Mouse (Mus musculus): ENCODE data around the gene Cdca4. TPM values are rescaled to one million over a fixed set of nuclear protein-coding genes. Genes with fewer than 3 reads are reported as not detected.

Gene Cdca4
- polyA plus RNA-seq, 1 experiment from 2014 or later: 31.3 TPM

- H3K9me3 ChIP-seq (ENCODE audit: control insufficient read depth, low read length): no peaks in the 10 kb centered on the region
- no peak for ATAC-seq
- no peak overlapping the region for H3K4me2 ChIP-seq (ENCODE audit: low read length)
- H3K27me3 ChIP-seq (replicated peaks; ENCODE audit: control insufficient read depth, insufficient read depth, low read length): no peaks in the 10 kb centered on the region
- 93% methylated on average over 10 of the region's 10 CpGs for WGBS
- no peak overlapping the region for H3K9ac ChIP-seq (ENCODE audit: low read depth, low read length)
- no peaks in the 10 kb centered on the region for H3K36me3 ChIP-seq (ENCODE audit: control insufficient read depth, insufficient read depth, low read length)
- no peak overlapping the region for H3K4me3 ChIP-seq (ENCODE audit: low read length)
- H3K27ac ChIP-seq (ENCODE audit: low read depth, low read length): no peak overlapping the region
- H3K4me1 ChIP-seq (ENCODE audit: control insufficient read depth, insufficient read depth, low read depth, low read length): no peaks in the 10 kb centered on the region
These were observed 54.7 kb downstream of the Cdca4 start for GRCm38 (mm10) chr12:112774481-112774880.

- 82% methylated on average over 6 of the region's 6 CpGs for WGBS
- H3K27ac ChIP-seq (ENCODE audit: low read depth, low read length): no peak overlapping the region
- ATAC-seq: no peak
- no peaks in the 10 kb centered on the region for H3K27me3 ChIP-seq (replicated peaks; ENCODE audit: control insufficient read depth, insufficient read depth, low read length)
- no peaks in the 10 kb centered on the region for H3K9me3 ChIP-seq (ENCODE audit: control insufficient read depth, low read length)
- H3K36me3 ChIP-seq (ENCODE audit: control insufficient read depth, insufficient read depth, low read length): no peaks in the 10 kb centered on the region
- no peak overlapping the region for H3K9ac ChIP-seq (ENCODE audit: low read depth, low read length)
- no peak overlapping the region for H3K4me2 ChIP-seq (ENCODE audit: low read length)
- H3K4me3 ChIP-seq (ENCODE audit: low read length): no peak overlapping the region
- H3K4me1 ChIP-seq (ENCODE audit: control insufficient read depth, insufficient read depth, low read depth, low read length): no peaks in the 10 kb centered on the region
These were observed 55.2 kb downstream of the Cdca4 start for GRCm38 (mm10) chr12:112774026-112774425.

- no peak overlapping the region for H3K4me3 ChIP-seq (ENCODE audit: low read length)
- WGBS: 47% methylated on average over 9 of the region's 9 CpGs
These were observed 55.9 kb downstream of the Cdca4 start for GRCm38 (mm10) chr12:112773366-112773765.

GRCm38 (mm10) chr12:112772306-112772705 is 56.9 kb downstream of the Cdca4 start:
- no peak overlapping the region for H3K27ac ChIP-seq (ENCODE audit: low read depth, low read length)
- WGBS: 91% methylated on average over 14 of the region's 14 CpGs
- no peaks in the 10 kb centered on the region for H3K4me1 ChIP-seq (ENCODE audit: control insufficient read depth, insufficient read depth, low read depth, low read length)
- no peak overlapping the region for H3K9ac ChIP-seq (ENCODE audit: low read depth, low read length)
- no peaks in the 10 kb centered on the region for H3K27me3 ChIP-seq (replicated peaks; ENCODE audit: control insufficient read depth, insufficient read depth, low read length)
- H3K9me3 ChIP-seq (ENCODE audit: control insufficient read depth, low read length): no peaks in the 10 kb centered on the region
- ATAC-seq: no peak
- no peaks in the 10 kb centered on the region for H3K36me3 ChIP-seq (ENCODE audit: control insufficient read depth, insufficient read depth, low read length)
- no peak overlapping the region for H3K4me3 ChIP-seq (ENCODE audit: low read length)
- no peak overlapping the region for H3K4me2 ChIP-seq (ENCODE audit: low read length)

More at GRCm38 (mm10) chr12:112773366-112773765, 55.9 kb downstream of the Cdca4 start:
- no peak overlapping the region for H3K27ac ChIP-seq (ENCODE audit: low read depth, low read length)
- H3K4me1 ChIP-seq (ENCODE audit: control insufficient read depth, insufficient read depth, low read depth, low read length): no peaks in the 10 kb centered on the region
- H3K36me3 ChIP-seq (ENCODE audit: control insufficient read depth, insufficient read depth, low read length): no peaks in the 10 kb centered on the region
- H3K9ac ChIP-seq (ENCODE audit: low read depth, low read length): no peak overlapping the region
- no peak for ATAC-seq
- H3K27me3 ChIP-seq (replicated peaks; ENCODE audit: control insufficient read depth, insufficient read depth, low read length): no peaks in the 10 kb centered on the region
- H3K4me2 ChIP-seq (ENCODE audit: low read length): no peak overlapping the region
- H3K9me3 ChIP-seq (ENCODE audit: control insufficient read depth, low read length): no peaks in the 10 kb centered on the region

- ATAC-seq: no peak
- Histone ChIP-seq H3K9ac (ENCODE audit: low read depth, low read length) (no peak overlapping the region), H3K36me3 (ENCODE audit: control insufficient read depth, insufficient read depth, low read length) (no peaks in the 10 kb centered on the region), H3K27me3 (replicated peaks; ENCODE audit: control insufficient read depth, insufficient read depth, low read length) (no peaks in the 10 kb centered on the region), H3K4me3 (ENCODE audit: low read length) (no peak overlapping the region), H3K4me1 (ENCODE audit: control insufficient read depth, insufficient read depth, low read depth, low read length) (no peaks in the 10 kb centered on the region), H3K4me2 (ENCODE audit: low read length) (no peak overlapping the region), H3K9me3 (ENCODE audit: control insufficient read depth, low read length) (no peaks in the 10 kb centered on the region), H3K27ac (ENCODE audit: low read depth, low read length) (no peak overlapping the region)
- WGBS: 70% methylated on average over 4 of the region's 4 CpGs
These were observed 58.8 kb downstream of the Cdca4 start for GRCm38 (mm10) chr12:112770396-112770795.

Other genes starting within 250 kb of the Cdca4 start
- gene Inf2, start 240.6 kb downstream of the Cdca4 start, polyA plus RNA-seq (2015; fragmentation: Nextera tagmentation; extraction: Ambion mirVana): 1.0 and 1.1 TPM in 2 replicates
- gene Adssl1, start 209.4 kb downstream of the Cdca4 start, polyA plus RNA-seq (2015; fragmentation: Nextera tagmentation; extraction: Ambion mirVana): 7.7 and 7.9 TPM in 2 replicates
- 48.1 and 57.5 TPM in 2 replicates for gene Siva1, start 184.7 kb downstream of the Cdca4 start, polyA plus RNA-seq (2015; fragmentation: Nextera tagmentation; extraction: Ambion mirVana)
- gene Akt1, start 154.5 kb downstream of the Cdca4 start, polyA plus RNA-seq (2015; fragmentation: Nextera tagmentation; extraction: Ambion mirVana): 55.6 and 62.3 TPM in 2 replicates
- 2.4 and 4.0 TPM in 2 replicates for gene Zbtb42, start 150.6 kb downstream of the Cdca4 start, polyA plus RNA-seq (2015; fragmentation: Nextera tagmentation; extraction: Ambion mirVana)
- gene Cep170b, start 109.0 kb downstream of the Cdca4 start, polyA plus RNA-seq (2015; fragmentation: Nextera tagmentation; extraction: Ambion mirVana): 29.5 and 30.6 TPM in 2 replicates
- gene Pld4, start 68.8 kb downstream of the Cdca4 start, polyA plus RNA-seq (2015; fragmentation: Nextera tagmentation; extraction: Ambion mirVana): 5.6 and 7.0 TPM in 2 replicates
- 3.4 and 3.7 TPM in 2 replicates for gene Ahnak2, start 26.8 kb downstream of the Cdca4 start, polyA plus RNA-seq (2015; fragmentation: Nextera tagmentation; extraction: Ambion mirVana)
- 21.7 and 24.2 TPM in 2 replicates for gene Clba1, start 20.5 kb downstream of the Cdca4 start, polyA plus RNA-seq (2015; fragmentation: Nextera tagmentation; extraction: Ambion mirVana)
- 0.08 TPM in 1 of 2 replicates, not detected in the other for gene Gpr132, start 38.8 kb upstream of the Cdca4 start, polyA plus RNA-seq (2015; fragmentation: Nextera tagmentation; extraction: Ambion mirVana)
- 10.7 and 11.1 TPM in 2 replicates for gene Jag2, start 100.4 kb upstream of the Cdca4 start, polyA plus RNA-seq (2015; fragmentation: Nextera tagmentation; extraction: Ambion mirVana)
- 54.2 and 57.3 TPM in 2 replicates for gene Nudt14, start 112.7 kb upstream of the Cdca4 start, polyA plus RNA-seq (2015; fragmentation: Nextera tagmentation; extraction: Ambion mirVana)
- 54.3 and 55.8 TPM in 2 replicates for gene Btbd6, start 147.1 kb upstream of the Cdca4 start, polyA plus RNA-seq (2015; fragmentation: Nextera tagmentation; extraction: Ambion mirVana)
- gene Brf1, start 171.3 kb upstream of the Cdca4 start, polyA plus RNA-seq (2015; fragmentation: Nextera tagmentation; extraction: Ambion mirVana): 40.5 and 43.1 TPM in 2 replicates
- 20.4 and 27.8 TPM in 2 replicates for gene Pacs2, start 185.1 kb upstream of the Cdca4 start, polyA plus RNA-seq (2015; fragmentation: Nextera tagmentation; extraction: Ambion mirVana)
- not detected in 2 replicates for gene Tex22, start 245.1 kb upstream of the Cdca4 start, polyA plus RNA-seq (2015; fragmentation: Nextera tagmentation; extraction: Ambion mirVana)

Data from hindbrain, embryonic 16.5 days (tissue).